ENCODE assay signal across 13 mouse cellular contexts in the genomic region with DNA sequence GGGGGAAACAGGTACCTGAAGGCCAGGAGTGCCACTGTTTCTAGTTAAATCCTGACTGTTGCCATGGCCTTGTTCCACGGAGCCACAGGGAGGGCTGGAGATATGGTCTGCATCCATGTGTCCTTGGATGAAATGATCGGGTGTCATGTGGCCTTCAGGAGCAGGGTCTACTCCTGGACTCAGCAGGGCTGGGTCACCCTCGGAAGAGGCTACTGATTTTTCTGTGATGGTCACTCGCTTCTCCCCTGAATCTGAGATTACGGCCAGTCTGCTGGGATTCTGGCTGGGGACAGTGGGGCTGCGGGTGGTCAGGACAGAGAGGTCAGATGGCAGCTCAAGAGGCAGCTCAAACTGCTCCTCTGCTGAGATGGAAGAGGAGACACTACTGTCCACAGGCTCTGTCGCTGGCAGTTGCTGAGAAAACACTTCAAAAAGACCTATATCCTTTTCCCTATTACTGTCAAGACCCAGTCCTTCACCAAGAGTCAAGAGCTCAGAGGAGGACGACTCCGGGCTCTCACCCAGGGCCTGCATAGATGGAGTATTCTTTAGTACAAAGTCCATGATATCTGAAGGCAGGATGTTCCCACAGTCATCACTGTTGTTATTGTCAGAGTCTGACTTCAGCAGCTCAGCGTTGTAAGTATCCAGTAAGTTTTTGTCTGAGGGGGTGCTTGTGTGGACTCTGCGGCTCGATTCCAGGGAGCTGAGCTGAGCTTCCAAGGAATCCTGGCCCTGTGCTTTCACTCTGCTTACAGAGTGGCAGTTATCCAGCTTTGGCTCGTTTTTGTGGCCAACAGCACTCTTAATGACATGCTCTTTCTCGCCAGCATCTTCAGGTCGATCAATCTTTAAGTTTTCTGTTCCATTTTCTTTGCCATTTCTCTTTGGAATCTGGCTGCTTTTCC. TPM values are rescaled to one million over a fixed set of nuclear protein-coding genes. Genes with fewer than 3 reads are reported as not detected.
A peak's percentile ranks its signal among the peaks of the same experiment; 100 is the strongest.
DNase-seq lines count a peak whose midpoint lies in the region.
"Had no signal": no experiment of that assay in that cellular context is flagged by ENCODE, and none has a peak within 500 bp of the region (broad histone marks: within the 10 kb centered on the region; RNA-seq: fewer than 3 reads in every experiment).

No protein-coding gene starts in this region.

- DNase-seq in gastrocnemius, adult 18-20 months (ENCODE audit: low spot score) = peak; percentile 34
- no peak for DNase-seq in gastrocnemius, postnatal 10 days
- peak; percentile 39 for DNase-seq in heart, postnatal 4 days
- DNase-seq in heart, adult 8-10 months (ENCODE audit: low spot score) = no peak
- peak; percentile 69 for DNase-seq in lung, postnatal 10 days
- no peak for DNase-seq in lung, postnatal 4 days
- peak; percentile 37 for DNase-seq in gastrocnemius, postnatal 25 days
- DNase-seq: cerebellum, adult 2 months; cerebellum, postnatal 25 days; forebrain, postnatal 0 days; kidney, adult 18-20 months; left cerebral cortex, postnatal 4 days; thymus, postnatal 14 days had no signal

RNA-seq across cellular contexts. Expression of gene Ttc36, which starts 17.3 kb away (rescaled TPM):
- under 1 TPM in 1 of 2 experiments, not detected in 1; 0.80 TPM for total RNA-seq in gastrocnemius, adult 18-20 months (2021)
- total RNA-seq in gastrocnemius, postnatal 10 days (2021) = 1 to 10 TPM in 1 of 2 experiments, under 1 TPM in 1; 0.70 to 1.0 TPM
- 1 to 10 TPM in 1 of 2 experiments, under 1 TPM in 1; 0.61 to 1.0 TPM for total RNA-seq in heart, postnatal 4 days (2021)
- total RNA-seq in heart, adult 8-10 months (2022) = 1 to 10 TPM in 2 of 4 experiments, under 1 TPM in 2; 0.63 to 1.5 (median 0.97) TPM
- total RNA-seq in gastrocnemius, postnatal 25 days (2021) = under 1 TPM; 0.32 to 0.90 TPM

RNA-seq across cellular contexts. Expression of gene Tmem25, which starts 21.1 kb away (rescaled TPM):
- 1 to 10 TPM; 4.2 to 6.5 TPM for total RNA-seq in gastrocnemius, adult 18-20 months (2021)
- 1 to 10 TPM; 6.4 to 8.0 TPM for total RNA-seq in gastrocnemius, postnatal 10 days (2021)
- total RNA-seq in heart, postnatal 4 days (2021) = 1 to 10 TPM; 3.5 to 6.0 TPM
- total RNA-seq in heart, adult 8-10 months (2022) = 10 to 100 TPM in 2 of 4 experiments, 1 to 10 TPM in 2; 8.6 to 21.9 (median 10.5) TPM
- 1 to 10 TPM; 7.9 to 9.0 TPM for total RNA-seq in gastrocnemius, postnatal 25 days (2021)

RNA-seq across cellular contexts. Expression of gene Ift46, which starts 52.5 kb away (rescaled TPM):
- 10 to 100 TPM; 23.3 to 27.5 TPM for total RNA-seq in gastrocnemius, adult 18-20 months (2021)
- total RNA-seq in gastrocnemius, postnatal 10 days (2021) = 10 to 100 TPM; 45.2 to 53.1 TPM
- 10 to 100 TPM; 58.4 to 58.7 TPM for total RNA-seq in heart, postnatal 4 days (2021)
- total RNA-seq in heart, adult 8-10 months (2022) = 10 to 100 TPM; 19.1 to 35.6 (median 22.8) TPM
- 10 to 100 TPM; 16.7 to 24.0 TPM for total RNA-seq in gastrocnemius, postnatal 25 days (2021)

RNA-seq across cellular contexts. Expression of gene Arcn1, which starts 52.5 kb away (rescaled TPM):
- 10 to 100 TPM; 70.7 to 81.5 TPM for total RNA-seq in gastrocnemius, adult 18-20 months (2021)
- 10 to 100 TPM; 85.6 to 97.8 TPM for total RNA-seq in gastrocnemius, postnatal 10 days (2021)
- 100 to 1,000 TPM; 104 to 119 TPM for total RNA-seq in heart, postnatal 4 days (2021)
- total RNA-seq in heart, adult 8-10 months (2022) = 10 to 100 TPM; 79.7 to 89.3 (median 80.9) TPM
- total RNA-seq in gastrocnemius, postnatal 25 days (2021) = 10 to 100 TPM; 62.7 to 68.1 TPM

Comparison
In these comparisons a context has a peak if more than half of its experiments do, and no peak if none do; other contexts are left out.
1. DNase-seq: peak in gastrocnemius, adult 18-20 months (single experiment), heart, postnatal 4 days (single experiment), lung, postnatal 10 days (single experiment) and gastrocnemius, postnatal 25 days (single experiment); none in gastrocnemius, postnatal 10 days (single experiment), heart, adult 8-10 months (single experiment) and lung, postnatal 4 days (0 of 2).